Mouse (Mus musculus) gastrocnemius, adult 2 months (tissue): ENCODE results near the gene Gsn. TPM values are rescaled to one million over a fixed set of nuclear protein-coding genes. Genes with fewer than 3 reads are reported as not detected.

Experiments
- DNase-seq: peaks from one replicate; pipeline ENCODE4 v3.0.0; 2022
- H3K27ac ChIP-seq: fragments of 200-600 bp; 2 replicates; pipeline ENCODE4 v1.8.1; 2022; ENCODE audit warnings: mild to moderate bottlenecking
- H3K4me3 ChIP-seq: fragments of 200-600 bp; 2 replicates; pipeline ENCODE4 v1.8.1; 2022; ENCODE audit warnings: mild to moderate bottlenecking, moderate library complexity
- CTCF ChIP-seq: fragments of 200-600 bp; IDR thresholded peaks from 2 replicates; pipeline ENCODE4 v1.8.1; 2022; ENCODE audit warnings: antibody characterized with exemption, mild to moderate bottlenecking, moderate library complexity
- intact Hi-C: fragments of 180-260 bp; cut with DNase I; formaldehyde crosslinking; loops from one replicate; pipeline ENCODE4 v1.15.1; 2025
- total RNA-seq, 2 experiments: library from RNA; stranded (reverse); gene quantifications; 2 replicates each; pipeline ENCODE4 v1.2.3; 2021

Gene Gsn
- total RNA-seq, 2 experiments from 2014 or later, result 676 to 777 TPM

- no peak for TF ChIP-seq CTCF
- no peak for DNase-seq
- intact Hi-C loops, result no loop called here
- H3K4me3 ChIP-seq, result peak overlapping the region; percentile 80
- H3K27ac ChIP-seq, result peak overlapping the region; percentile 85
These were observed 1.7 kb downstream of the Gsn start for GRCm38 (mm10) chr2:35257886-35258285.

- no peak for DNase-seq
- intact Hi-C loops, result no loop called here
- H3K4me3 ChIP-seq, result no peak overlapping the region
- TF ChIP-seq CTCF, result no peak
- no peak overlapping the region for H3K27ac ChIP-seq
These were observed 2.4 kb downstream of the Gsn start for GRCm38 (mm10) chr2:35258590-35258989.

GRCm38 (mm10) chr2:35259338-35260080, 3.3 kb downstream of the Gsn start:
- intact Hi-C loops, result no loop called here
- TF ChIP-seq CTCF, result no peak
- Histone ChIP-seq H3K27ac (peak overlapping the region; percentile 28; the same call in 1 of the 2 replicates), H3K4me3 (no peak overlapping the region)
- no peak for DNase-seq

- no peak for TF ChIP-seq CTCF
- intact Hi-C loops, result no loop called here
- Histone ChIP-seq H3K27ac (no peak overlapping the region), H3K4me3 (no peak overlapping the region)
- DNase-seq, result no peak
These were observed 4.1 kb downstream of the Gsn start for GRCm38 (mm10) chr2:35260291-35260690.

- TF ChIP-seq CTCF, result no peak
- H3K4me3 ChIP-seq, result no peak overlapping the region
- intact Hi-C loops, result no loop called here
- no peak overlapping the region for H3K27ac ChIP-seq
- DNase-seq, result no peak
These were observed 7.9 kb downstream of the Gsn start for GRCm38 (mm10) chr2:35264095-35264494.

- H3K4me3 ChIP-seq, result peak overlapping the region; percentile 53
- peak overlapping the region; percentile 69 for H3K27ac ChIP-seq
- TF ChIP-seq CTCF, result peak; percentile 79
- intact Hi-C loops, result no loop called here
- peak; percentile 79 for DNase-seq
These were observed 9.1 kb downstream of the Gsn start for GRCm38 (mm10) chr2:35265296-35265695.

GRCm38 (mm10) chr2:35265775-35266174, 9.6 kb downstream of the Gsn start:
- intact Hi-C loops, result no loop called here
- H3K4me3 ChIP-seq, result peak overlapping the region; percentile 53
- no peak for DNase-seq

GRCm38 (mm10) chr2:35266251-35266905, 10.2 kb downstream of the Gsn start:
- no peak overlapping the region for H3K4me3 ChIP-seq
- H3K27ac ChIP-seq, result peak overlapping the region; percentile 69
- DNase-seq, result no peak
- no peak for TF ChIP-seq CTCF
- intact Hi-C loops, result no loop called here

More at GRCm38 (mm10) chr2:35265775-35266174, 9.6 kb downstream of the Gsn start:
- TF ChIP-seq CTCF, result no peak
- H3K27ac ChIP-seq, result peak overlapping the region; percentile 69

- TF ChIP-seq CTCF, result no peak
These were observed 11.1 kb downstream of the Gsn start for GRCm38 (mm10) chr2:35267156-35267875.

GRCm38 (mm10) chr2:35267876-35268566, 11.8 kb downstream of the Gsn start:
- DNase-seq, result no peak
- intact Hi-C loops, result no loop called here
- no peak overlapping the region for H3K4me3 ChIP-seq
- no peak for TF ChIP-seq CTCF
- peak overlapping the region; percentile 86; the same call in 1 of the 2 replicates for H3K27ac ChIP-seq

More at GRCm38 (mm10) chr2:35267156-35267875, 11.1 kb downstream of the Gsn start:
- no peak for DNase-seq
- Histone ChIP-seq H3K4me3 (no peak overlapping the region), H3K27ac (peak overlapping the region; percentile 35)
- intact Hi-C loops, result no loop called here

GRCm38 (mm10) chr2:35269136-35269535, 13.0 kb downstream of the Gsn start:
- intact Hi-C loops, result no loop called here
- peak overlapping the region; percentile 86 for H3K27ac ChIP-seq
- DNase-seq, result no peak
- no peak overlapping the region for H3K4me3 ChIP-seq
- TF ChIP-seq CTCF, result no peak

GRCm38 (mm10) chr2:35269716-35270260, 13.6 kb downstream of the Gsn start:
- TF ChIP-seq CTCF, result no peak
- Histone ChIP-seq H3K4me3 (no peak overlapping the region), H3K27ac (peak overlapping the region; percentile 86)
- peak; percentile 69 for DNase-seq
- intact Hi-C loops, result loop anchor here (2.0 kb wide), 1 partner anchor 55 kb away; no protein-coding TSS in a partner anchor
